Mouse (Mus musculus): ENCODE measurements at regions not wholly inside any gene's neighbourhood (a gene's known extent, or its start where the extent isn't known, plus 50 kb on each side); places are given as distances from the start of the nearest gene placed in this dataset.

DNA sequence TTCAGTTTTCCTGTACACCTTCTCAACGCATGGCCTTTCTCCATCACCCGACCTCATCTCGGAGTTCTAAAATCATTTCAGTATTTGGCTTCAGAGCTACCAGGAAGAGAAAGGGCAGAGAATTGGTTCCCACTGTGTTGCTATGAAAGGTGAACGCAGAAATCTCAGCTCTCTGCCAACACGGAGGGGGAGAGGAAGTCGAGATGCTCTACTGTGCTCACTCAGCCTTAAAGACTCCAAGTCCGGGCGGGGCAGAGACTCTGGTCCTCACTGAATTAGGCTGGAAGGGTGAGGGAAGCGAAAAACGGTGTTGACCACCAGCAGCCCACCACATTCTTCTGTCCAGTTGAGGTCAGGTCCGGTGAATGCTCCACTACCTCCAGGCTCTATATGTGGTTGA is 382.1 kb downstream of the Ntrk2 start:
- H3K27ac ChIP-seq (ENCODE audit: insufficient read depth, low read depth, low read length): no peak overlapping the region
- WGBS: 86% methylated on average over 11 of the region's 11 CpGs
- no peak overlapping the region for H3K4me3 ChIP-seq (ENCODE audit: insufficient read depth, low read depth, low read length)
- H3K4me1 ChIP-seq (ENCODE audit: control insufficient read depth, insufficient read depth, low read length): peaks cover 7% of the 10 kb centered on the region
- TF ChIP-seq POLR2A (IDR thresholded peaks at IDR 0.05; ENCODE audit: insufficient read depth, low read depth, low read length) (no peak), CTCF (IDR thresholded peaks at IDR 0.05; ENCODE audit: insufficient read depth, low read depth, low read length) (no peak)

All from olfactory bulb, adult 2 months (tissue).